Mouse (Mus musculus) megakaryocyte, embryonic 14.5 days (primary cell): Measurements from ENCODE around the gene Ntng1.

ENCODE experiments used
- FLI1 ChIP-seq: IDR thresholded peaks from 2 replicates; pipeline ENCODE4 v1.6.1; 2012; ENCODE audit warnings: low read length, inconsistent platforms, mixed read lengths
- GATA1 ChIP-seq: IDR thresholded peaks from 3 replicates; pipeline ENCODE4 v1.6.1; 2012; ENCODE audit warnings: mixed read lengths, low read length, inconsistent platforms, borderline replicate concordance

DNA sequence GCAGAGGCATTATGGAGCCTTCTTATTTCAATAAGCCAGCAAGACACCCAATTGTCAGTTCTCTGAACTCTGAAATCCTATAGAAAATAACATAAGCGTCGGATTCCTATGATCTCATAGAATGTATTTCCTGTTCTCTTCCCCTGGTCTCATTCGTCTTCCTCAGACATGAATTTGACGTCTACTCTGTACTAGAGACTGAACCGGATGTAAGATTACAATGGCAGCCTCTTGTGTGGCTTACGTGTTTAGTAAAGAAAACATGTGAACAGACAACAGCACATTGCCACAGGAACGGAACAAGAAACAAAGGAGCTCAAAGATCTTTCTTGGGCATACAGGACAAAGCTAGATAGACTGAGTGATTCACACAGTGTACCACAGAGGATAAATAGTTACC lies 5.3 kb upstream of the Ntng1 start:
- TF ChIP-seq GATA1 (no peak), FLI1 (no peak)
